Mouse (Mus musculus) stomach, postnatal 0 days (tissue): ENCODE results near the gene Cd164l2.

ENCODE experiments used
- CTCF ChIP-seq: IDR thresholded peaks from 2 replicates; pipeline ENCODE4 v1.5.1; 2016; ENCODE audit warnings: antibody characterized with exemption, low read depth, mild to moderate bottlenecking, moderate library complexity
- EP300 ChIP-seq: optimal IDR thresholded peaks from 2 replicates; pipeline ENCODE3; 2016; ENCODE audit warnings: antibody characterized with exemption

GRCm38 (mm10) chr4:133237911-133238310, 26.0 kb downstream of the Cd164l2 start:
- TF ChIP-seq EP300 (no peak), CTCF (no peak)
